Mouse (Mus musculus): ENCODE data around the gene Olfr118. TPM values are rescaled to one million over a fixed set of nuclear protein-coding genes. Genes with fewer than 3 reads are reported as not detected.
"Not testable (repeated sequence)": the region's sequence is repeated elsewhere in the genome, so short reads cannot be mapped to it uniquely, and the experiment has no call there.

The Olfr118 gene
- polyA plus RNA-seq (2012) = not detected in 2 replicates

DNA sequence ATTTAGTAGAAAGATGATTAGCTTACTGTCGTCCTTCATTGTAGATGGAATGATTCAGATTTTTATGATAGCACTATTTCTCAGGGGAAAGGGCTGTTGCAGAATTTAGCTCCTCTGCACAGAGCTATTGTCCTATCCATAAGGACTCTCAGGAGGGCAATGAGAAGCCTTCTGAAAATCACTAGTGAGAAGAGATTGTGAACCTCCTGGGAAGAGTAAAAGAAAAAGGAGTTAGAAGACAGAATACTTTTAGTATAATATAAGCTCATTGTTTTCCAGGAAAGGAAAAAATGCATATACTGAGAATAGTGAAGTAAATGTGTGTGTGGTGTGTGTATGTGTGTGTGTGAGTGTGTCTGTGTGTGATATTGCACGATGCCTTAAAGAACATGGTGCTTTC is at the start of gene Olfr118:
Gene Olfr118, plus strand, starts transcription at position 301 of the 400 bp plus-strand sequence.
- no peak for TF ChIP-seq GATA1 (IDR thresholded peaks at IDR 0.05; ENCODE audit: low read length)

- no peak for TF ChIP-seq GATA1 (IDR thresholded peaks at IDR 0.05; ENCODE audit: low read length)
Measured at GRCm38 (mm10) chr17:37627009-37627408, 39.8 kb upstream of the Olfr118 start, which contains the start of the genes Olfr115 and Olfr116. TSS of gene Olfr115 (minus strand) at chr17:37627109. TSS of gene Olfr116 (minus strand) at chr17:37627199.

GRCm38 (mm10) chr17:37663682-37664081 is 3.1 kb upstream of the Olfr118 start, which contains the start of gene Olfr117:
TSS of gene Olfr117 (minus strand) at chr17:37663782.
- TF ChIP-seq GATA1 (IDR thresholded peaks at IDR 0.05; ENCODE audit: low read length) = no peak

GRCm38 (mm10) chr17:37696264-37696663 is 29.5 kb downstream of the Olfr118 start, which contains the start of gene Olfr119:
TSS of gene Olfr119 (plus strand) at chr17:37696564.
- TF ChIP-seq GATA1 (IDR thresholded peaks at IDR 0.05; ENCODE audit: low read length) = not testable (repeated sequence)

DNA sequence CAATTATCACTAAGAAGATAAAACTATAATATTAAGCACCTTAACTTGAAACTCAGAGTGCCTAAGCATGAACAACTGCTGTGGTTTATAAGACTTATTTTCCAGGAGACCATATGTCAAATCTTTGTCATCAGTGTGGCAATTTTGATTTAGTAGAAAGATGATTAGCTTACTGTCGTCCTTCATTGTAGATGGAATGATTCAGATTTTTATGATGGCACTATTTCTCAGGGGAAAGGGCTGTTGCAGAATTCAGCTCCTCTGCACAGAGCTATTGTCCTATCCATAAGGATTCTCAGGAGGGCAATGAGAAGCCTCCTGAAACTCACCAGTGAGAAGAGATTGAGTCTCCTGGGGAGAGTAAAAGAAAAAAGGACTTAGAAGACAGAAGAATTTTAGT is 54.7 kb downstream of the Olfr118 start, which contains the start of gene Olfr120:
Gene Olfr120, plus strand, starts transcription at position 301 of the 400 bp plus-strand sequence.
- no peak for TF ChIP-seq GATA1 (IDR thresholded peaks at IDR 0.05; ENCODE audit: low read length)

Other genes starting within 250 kb of the Olfr118 start
- gene Olfr108, start 221.5 kb upstream of the Olfr118 start, polyA plus RNA-seq (2012) = not detected in 2 replicates
- gene Olfr109, start 208.1 kb upstream of the Olfr118 start, polyA plus RNA-seq (2012) = not detected in 2 replicates
- gene H2-M2, start 183.4 kb upstream of the Olfr118 start, polyA plus RNA-seq (2012) = not detected in 2 replicates
- not detected in 2 replicates for gene Olfr110, start 174.5 kb upstream of the Olfr118 start, polyA plus RNA-seq (2012)
- not detected in 2 replicates for gene Olfr111, start 159.0 kb upstream of the Olfr118 start, polyA plus RNA-seq (2012)
- not detected in 2 replicates for gene Olfr112, start 97.5 kb upstream of the Olfr118 start, polyA plus RNA-seq (2012)
- gene Olfr113, start 89.3 kb upstream of the Olfr118 start, polyA plus RNA-seq (2012) = not detected in 2 replicates
- gene Olfr114, start 74.2 kb upstream of the Olfr118 start, polyA plus RNA-seq (2012) = not detected in 2 replicates
- not detected in 2 replicates for gene Olfr115, start 39.9 kb upstream of the Olfr118 start, polyA plus RNA-seq (2012)
- gene Olfr116, start 39.8 kb upstream of the Olfr118 start, polyA plus RNA-seq (2012) = not detected in 2 replicates
- not detected in 2 replicates for gene Olfr117, start 3.2 kb upstream of the Olfr118 start, polyA plus RNA-seq (2012)
- gene Olfr119, start 29.6 kb downstream of the Olfr118 start, polyA plus RNA-seq (2012) = not detected in 2 replicates
- not detected in 2 replicates for gene Olfr120, start 54.8 kb downstream of the Olfr118 start, polyA plus RNA-seq (2012)
- not detected in 2 replicates for gene Olfr121, start 81.9 kb downstream of the Olfr118 start, polyA plus RNA-seq (2012)
- gene Olfr122, start 101.6 kb downstream of the Olfr118 start, polyA plus RNA-seq (2012) = not detected in 2 replicates
- not detected in 2 replicates for gene Olfr123, start 126.5 kb downstream of the Olfr118 start, polyA plus RNA-seq (2012)
- gene Olfr124, start 132.9 kb downstream of the Olfr118 start, polyA plus RNA-seq (2012) = not detected in 2 replicates
- gene Olfr125, start 166.0 kb downstream of the Olfr118 start, polyA plus RNA-seq (2012) = not detected in 2 replicates
- gene Olfr126, start 180.5 kb downstream of the Olfr118 start, polyA plus RNA-seq (2012) = not detected in 2 replicates
- not detected in 2 replicates for gene Olfr127, start 233.4 kb downstream of the Olfr118 start, polyA plus RNA-seq (2012)